Mouse (Mus musculus) brain, embryonic 14.5 days (tissue): Measurements from ENCODE around the gene Phlda1. TPM values are rescaled to one million over a fixed set of nuclear protein-coding genes. Genes with fewer than 3 reads are reported as not detected.
A peak's percentile ranks its signal among the peaks of the same experiment; 100 is the strongest.

Source experiments
- DNase-seq: peaks from one replicate; pipeline ENCODE4 v3.0.0-alpha.2; 2011; ENCODE audit warnings: low read depth
- CTCF ChIP-seq: fragments of 200-500 bp; IDR thresholded peaks from 2 replicates; pipeline ENCODE4 v1.5.1; 2012; ENCODE audit warnings: inconsistent platforms, mild to moderate bottlenecking, moderate library complexity, borderline replicate concordance; ENCODE audit not compliant: insufficient read depth, insufficient read length; ENCODE audit errors: extremely low read depth
- POLR2A ChIP-seq: fragments of 200-500 bp; IDR thresholded peaks from 2 replicates; pipeline ENCODE4 v1.6.1; 2012; ENCODE audit warnings: mild to moderate bottlenecking, inconsistent platforms, borderline replicate concordance; ENCODE audit not compliant: poor library complexity, insufficient read depth, insufficient read length, severe bottlenecking; ENCODE audit errors: extremely low read depth
- polyA plus RNA-seq: library from polyadenylated mRNA; depleted of rRNA; stranded (reverse); fragments of >200 nt; gene quantifications from 2 replicates; pipeline ENCODE4 v1.2.3, GENCODE M21; 2012

Gene Phlda1
- polyA plus RNA-seq, 1 experiment, result 40.6 TPM

- TF ChIP-seq POLR2A, result no peak
- no peak for TF ChIP-seq CTCF
- no peak for DNase-seq
These were observed 907 bp downstream of the Phlda1 start for GRCm38 (mm10) chr10:111506926-111507459.

GRCm38 (mm10) chr10:111507460-111508211, 1.6 kb downstream of the Phlda1 start:
- TF ChIP-seq CTCF, result peak; percentile 19; the same call in 1 of the 2 replicates
- TF ChIP-seq POLR2A, result no peak
- peak; percentile 77 for DNase-seq

GRCm38 (mm10) chr10:111508324-111509080, 2.4 kb downstream of the Phlda1 start:
- TF ChIP-seq POLR2A, result no peak
- no peak for TF ChIP-seq CTCF
- no peak for DNase-seq

GRCm38 (mm10) chr10:111509103-111509784, 3.2 kb downstream of the Phlda1 start:
- TF ChIP-seq POLR2A (no peak), CTCF (no peak)
- DNase-seq, result no peak

- DNase-seq, result no peak
- TF ChIP-seq POLR2A (no peak), CTCF (no peak)
These were observed 3.9 kb downstream of the Phlda1 start for GRCm38 (mm10) chr10:111509981-111510380.

- no peak for TF ChIP-seq POLR2A
- TF ChIP-seq CTCF, result no peak
- DNase-seq, result no peak
These were observed 4.7 kb downstream of the Phlda1 start for GRCm38 (mm10) chr10:111510798-111511197.

DNA sequence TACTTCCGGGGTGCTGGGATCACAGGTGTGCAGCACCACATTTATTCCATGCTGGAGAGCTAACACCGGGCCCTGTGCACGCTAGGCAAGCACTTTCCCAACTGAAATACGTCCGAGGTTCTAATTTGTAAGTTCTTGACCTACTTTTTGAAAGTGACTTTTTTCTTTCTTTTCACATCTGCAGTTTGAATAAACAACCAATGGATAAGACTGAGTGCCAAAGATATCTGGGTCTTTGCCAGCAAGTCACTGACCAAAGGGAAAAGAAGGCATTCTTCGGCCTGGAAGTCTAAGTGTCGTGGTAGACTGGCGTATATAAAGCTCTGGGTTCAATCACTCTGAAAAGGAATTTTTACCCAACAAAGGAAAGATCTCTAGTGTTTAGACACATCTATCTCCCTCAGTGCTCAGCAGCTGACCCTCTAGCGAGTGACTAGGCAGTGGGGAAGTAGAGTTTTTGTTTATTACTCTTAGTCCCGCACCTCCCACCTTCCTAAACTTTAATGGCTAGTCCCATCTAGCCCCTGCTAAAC, 6.0 kb downstream of the Phlda1 start:
- TF ChIP-seq CTCF (no peak), POLR2A (no peak)
- DNase-seq, result no peak

DNA sequence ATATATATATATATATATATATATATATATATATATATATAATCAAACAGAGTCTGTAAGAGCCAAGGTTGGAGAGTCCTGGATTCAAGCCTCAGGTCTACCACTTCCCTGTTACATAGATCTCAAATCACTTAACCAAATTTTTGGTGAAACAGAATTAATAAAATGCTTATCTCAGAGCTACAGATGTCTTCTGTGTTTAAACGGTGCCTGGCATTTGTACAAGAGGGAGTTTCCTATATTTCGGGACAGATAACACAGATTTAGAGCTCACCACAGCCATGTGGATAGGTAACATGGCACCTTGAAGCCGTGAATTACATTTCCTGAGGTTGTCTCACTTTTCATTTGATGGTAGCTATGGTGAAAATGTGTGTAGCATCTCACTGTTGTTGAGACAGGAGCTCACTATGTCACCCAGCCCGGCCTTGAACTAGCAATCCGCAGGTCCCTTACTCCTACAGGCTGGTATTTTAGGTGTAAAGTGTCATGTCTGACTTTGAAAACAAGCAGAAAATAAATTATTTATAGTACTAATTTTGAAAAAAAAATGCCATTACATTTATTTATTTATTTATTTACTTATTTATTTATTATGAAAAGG, 8.3 kb downstream of the Phlda1 start:
- TF ChIP-seq POLR2A (no peak), CTCF (no peak)
- DNase-seq, result no peak

GRCm38 (mm10) chr10:111515071-111516010, 9.3 kb downstream of the Phlda1 start:
- DNase-seq, result no peak
- no peak for TF ChIP-seq POLR2A
- no peak for TF ChIP-seq CTCF
